Mouse (Mus musculus) B cell, adult (primary cell): ENCODE data around the gene Zbtb2. TPM values are rescaled to one million over a fixed set of nuclear protein-coding genes. Genes with fewer than 3 reads are reported as not detected.

Source experiments
- total RNA-seq: library from RNA; stranded (reverse); gene quantifications from 4 replicates; pipeline ENCODE4 v1.2.4, GENCODE M21; 2023; ENCODE audit not compliant: inconsistent age

Zbtb2 gene
- total RNA-seq, result 28.4 to 32.4 TPM (median 30.5 TPM) in 4 replicates

GRCm38 (mm10) chr10:4387701-4388383, at the start of gene Zbtb2:
Gene Zbtb2, minus strand, starts transcription at chr10:4388108.

DNA sequence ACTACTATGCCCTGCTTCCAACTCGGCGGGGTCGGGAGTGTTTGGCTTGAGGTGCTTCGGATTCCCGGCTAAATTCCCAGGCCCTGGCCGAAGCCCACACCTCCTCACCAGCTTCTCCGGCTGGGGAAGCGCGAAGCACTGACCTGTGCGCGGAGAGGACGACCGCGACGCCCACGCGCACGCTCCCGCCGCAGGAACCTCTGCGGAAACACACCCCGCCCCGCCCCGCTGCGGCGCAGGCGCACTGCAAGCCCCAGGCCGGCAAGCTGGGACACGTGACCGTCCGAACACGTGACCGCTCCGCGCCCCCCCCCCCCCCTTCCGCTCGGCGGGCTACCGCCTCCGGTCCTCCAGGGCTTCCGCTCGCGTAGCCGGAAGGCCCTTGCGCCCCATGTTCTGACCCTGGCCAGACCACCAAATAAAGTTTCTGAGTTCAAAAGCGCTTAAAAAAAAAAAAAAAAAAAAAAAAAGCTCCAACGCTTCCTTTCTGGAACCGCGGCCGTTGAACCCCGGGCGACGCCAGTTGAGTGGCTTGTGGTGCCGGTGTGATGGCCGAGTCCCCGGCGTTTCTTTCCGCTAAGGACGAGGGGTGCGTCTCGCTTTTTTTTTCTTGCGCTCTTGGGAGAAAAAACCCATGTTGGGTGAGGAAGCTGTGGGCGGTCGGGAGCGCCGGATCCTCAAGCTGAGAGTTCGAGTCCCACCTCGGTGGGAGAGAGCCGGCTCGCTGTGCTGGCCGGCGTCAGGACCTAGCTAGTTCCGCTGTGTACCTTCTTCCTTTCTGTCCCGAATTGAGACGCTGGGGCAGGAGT, 44.4 kb upstream of the Zbtb2 start, which contains the start of the genes Rmnd1 and Armt1:
TSS of gene Rmnd1 (minus strand) at position 266 of the 809 bp plus-strand sequence.
TSS of gene Armt1 (plus strand) at position 345 of the 809 bp plus-strand sequence.

Other genes starting within 250 kb of the Zbtb2 start
- 18.6 to 22.6 TPM (median 20.4 TPM) in 4 replicates for gene Akap12, start 121.7 kb downstream of the Zbtb2 start, total RNA-seq
- 49.3 to 56.9 TPM (median 54.7 TPM) in 4 replicates for gene Rmnd1, start 44.3 kb upstream of the Zbtb2 start, total RNA-seq
- 21.1 to 28.8 TPM (median 23.6 TPM) in 4 replicates for gene Armt1, start 44.4 kb upstream of the Zbtb2 start, total RNA-seq
- 1.0 TPM in 1 of 4 replicates, not detected in the others for gene Ccdc170, start 94.4 kb upstream of the Zbtb2 start, total RNA-seq
- gene Esr1, start 223.5 kb upstream of the Zbtb2 start, total RNA-seq, result 4.8 to 5.3 TPM (median 4.8 TPM) in 4 replicates